Mouse (Mus musculus) liver, embryonic 14.5 days (tissue): Measurements from ENCODE around the gene Gm49361. TPM values are rescaled to one million over a fixed set of nuclear protein-coding genes. Genes with fewer than 3 reads are reported as not detected.

Experiments
- ATAC-seq: fragments of 200-750 bp; cut with Nextera tagmentation; 2 replicates; pipeline ENCODE4 v1.8.0; 2017; ENCODE audit warnings: moderate number of reproducible peaks, mild to moderate bottlenecking, moderate library complexity; ENCODE audit not compliant: insufficient read depth
- DNase-seq, 3 experiments: peaks; one replicate each; pipeline ENCODE4 v3.0.0-alpha.2; 2012 to 2013; ENCODE audit warnings: low read depth in 3 of 3, low spot score in 3 of 3
- H3K27ac ChIP-seq: fragments of 300-500 bp; sonication (generic); 2 replicates; pipeline ENCODE4 v1.5.1; 2014; ENCODE audit warnings: moderate library complexity, mild to moderate bottlenecking, control low read depth, inconsistent platforms
- H3K27me3 ChIP-seq: fragments of 300-500 bp; sonication (generic); 2 replicates; pipeline ENCODE4 v1.6.1; 2014; ENCODE audit warnings: mild to moderate bottlenecking, low read length, moderate library complexity; ENCODE audit not compliant: control insufficient read depth, insufficient read depth
- H3K36me3 ChIP-seq: fragments of 300-500 bp; sonication (generic); replicated peaks from 2 replicates; pipeline ENCODE4 v1.6.1; 2014; ENCODE audit warnings: low read depth; ENCODE audit not compliant: control insufficient read depth, insufficient read depth
- H3K4me1 ChIP-seq, 2 experiments: fragments of 200-500 bp in 1 of 2; fragments of 300-500 bp in 1 of 2; sonication (generic) in 1 of 2; replicated peaks; 2 replicates each; pipeline ENCODE4 v1.6.1; 2012 to 2014; ENCODE audit warnings: antibody characterized with exemption in 1 of 2, inconsistent platforms in 1 of 2, low read length in 1 of 2; ENCODE audit not compliant: control insufficient read depth in 2 of 2, insufficient read depth in 2 of 2
- H3K4me2 ChIP-seq: fragments of 300-500 bp; sonication (generic); 2 replicates; pipeline ENCODE4 v1.6.1; 2014; ENCODE audit warnings: low read depth, mild to moderate bottlenecking, control low read depth, moderate library complexity
- H3K4me3 ChIP-seq, 2 experiments: fragments of 200-500 bp in 1 of 2; fragments of 300-500 bp in 1 of 2; sonication (generic) in 1 of 2; 2 replicates each; pipeline ENCODE4 v1.5.1; 2012 to 2014; ENCODE audit warnings: low read depth in 2 of 2, low read length in 2 of 2, mild to moderate bottlenecking in 2 of 2, control low read depth in 1 of 2, inconsistent platforms in 1 of 2, moderate library complexity in 1 of 2; ENCODE audit not compliant: insufficient read depth in 1 of 2
- H3K9ac ChIP-seq: fragments of 300-500 bp; sonication (generic); replicated peaks from 2 replicates; pipeline ENCODE4 v1.6.1; 2014; ENCODE audit warnings: mild to moderate bottlenecking, control low read depth, moderate library complexity
- H3K9me3 ChIP-seq: fragments of 300-500 bp; sonication (generic); 2 replicates; pipeline ENCODE4 v1.6.1; 2016; ENCODE audit warnings: low read length, mixed read lengths; ENCODE audit not compliant: control insufficient read depth
- CTCF ChIP-seq: IDR thresholded peaks from 2 replicates; pipeline ENCODE4 v1.5.1; 2016; ENCODE audit warnings: antibody characterized with exemption, low read depth, control low read depth
- EP300 ChIP-seq: IDR thresholded peaks from 2 replicates; pipeline ENCODE4 v1.6.1; 2016; ENCODE audit warnings: antibody characterized with exemption, low read depth
- WGBS: fragments of 180-500 bp; shearing (Covaris S2); extraction: QIAGEN DNeasy Blood & Tissue Kit; methylation state at CpG from one replicate; pipeline ENCODE4 v1.1.7; 2014; ENCODE audit not compliant: insufficient replicate concordance; 5-methylcytosine and 5-hydroxymethylcytosine counted together
- polyA plus RNA-seq, 2 experiments: library from polyadenylated mRNA; depleted of rRNA in 1 of 2; stranded (reverse) in 1 of 2; unstranded in 1 of 2; fragments of >200 nt; fragmentation: Nextera tagmentation in 1 of 2; extraction: Ambion mirVana in 1 of 2; gene quantifications; 2 replicates each; pipeline versions ENCODE4 v1.2.1 to v1.2.3; 2012 to 2014

Gm49361 gene
- polyA plus RNA-seq, 2 experiments = not detected

GRCm38 (mm10) chr14:57744547-57744946 is 1.4 kb downstream of the Gm49361 start:
- DNase-seq = no peak
- 4% methylated on average over 8 of the region's 8 CpGs for WGBS
- H3K9ac ChIP-seq = no peak overlapping the region
- H3K36me3 ChIP-seq = no peaks in the 10 kb centered on the region
- H3K27me3 ChIP-seq = peaks cover 26% of the 10 kb centered on the region
- no peak for ATAC-seq
- H3K4me3 ChIP-seq = peak overlapping the region; percentile 85 to 86; a peak in 3 of 4 replicates
- no peaks in the 10 kb centered on the region for H3K9me3 ChIP-seq
- peak overlapping the region; percentile 91 for H3K4me2 ChIP-seq
- H3K27ac ChIP-seq = no peak overlapping the region
- TF ChIP-seq CTCF (no peak), EP300 (no peak)
- peaks cover 4 to 6% of the 10 kb centered on the region in 2 experiments for H3K4me1 ChIP-seq

- peaks cover 24% of the 10 kb centered on the region for H3K27me3 ChIP-seq
- H3K27ac ChIP-seq = no peak overlapping the region
- no peaks in the 10 kb centered on the region for H3K9me3 ChIP-seq
- H3K4me3 ChIP-seq = no peak overlapping the region
- no peaks in the 10 kb centered on the region for H3K36me3 ChIP-seq
- DNase-seq (no peak), ATAC-seq (no peak)
- WGBS = 66% methylated on average over 8 of the region's 8 CpGs
- H3K4me1 ChIP-seq = peaks cover 0 to 3% of the 10 kb centered on the region in 2 experiments; a peak in 1 of 4 replicates
- no peak for TF ChIP-seq CTCF
- no peak for TF ChIP-seq EP300
- H3K9ac ChIP-seq = no peak overlapping the region
- H3K4me2 ChIP-seq = no peak overlapping the region
These were observed 5.3 kb downstream of the Gm49361 start for GRCm38 (mm10) chr14:57740651-57741050.

GRCm38 (mm10) chr14:57737089-57737488 is 8.8 kb downstream of the Gm49361 start:
- no peak overlapping the region for H3K9ac ChIP-seq
- H3K4me2 ChIP-seq = no peak overlapping the region
- no peaks in the 10 kb centered on the region for H3K9me3 ChIP-seq
- no peak overlapping the region for H3K4me3 ChIP-seq
- H3K27me3 ChIP-seq = no peaks in the 10 kb centered on the region
- TF ChIP-seq CTCF (no peak), EP300 (no peak)
- peaks cover 0 to 3% of the 10 kb centered on the region in 2 experiments; a peak in 1 of 4 replicates for H3K4me1 ChIP-seq
- DNase-seq = no peak
- ATAC-seq = no peak
- H3K27ac ChIP-seq = no peak overlapping the region
- no peaks in the 10 kb centered on the region for H3K36me3 ChIP-seq

GRCm38 (mm10) chr14:57736141-57736540 is 9.8 kb downstream of the Gm49361 start:
- Histone ChIP-seq H3K27ac (no peak overlapping the region), H3K9me3 (no peaks in the 10 kb centered on the region), H3K4me1 (peaks cover 0 to 3% of the 10 kb centered on the region in 2 experiments; a peak in 1 of 4 replicates), H3K4me3 (no peak overlapping the region), H3K4me2 (no peak overlapping the region), H3K27me3 (no peaks in the 10 kb centered on the region), H3K9ac (no peak overlapping the region), H3K36me3 (no peaks in the 10 kb centered on the region)
- TF ChIP-seq CTCF (no peak), EP300 (no peak)
- DNase-seq (no peak), ATAC-seq (no peak)
- 66% methylated on average over 4 of the region's 4 CpGs for WGBS

GRCm38 (mm10) chr14:57732668-57733293 is 13.1 kb downstream of the Gm49361 start:
- no peak overlapping the region for H3K9ac ChIP-seq
- no peak for DNase-seq
- H3K27me3 ChIP-seq = no peaks in the 10 kb centered on the region
- TF ChIP-seq EP300 = no peak
- no peak for TF ChIP-seq CTCF
- WGBS = 81% methylated on average over 6 of the region's 6 CpGs
- H3K36me3 ChIP-seq = no peaks in the 10 kb centered on the region
- no peak overlapping the region for H3K27ac ChIP-seq
- no peak overlapping the region for H3K4me2 ChIP-seq
- no peak overlapping the region for H3K4me3 ChIP-seq
- no peak for ATAC-seq
- no peaks in the 10 kb centered on the region for H3K9me3 ChIP-seq
- peaks cover 0 to 10% of the 10 kb centered on the region in 2 experiments; a peak in 2 of 4 replicates for H3K4me1 ChIP-seq
